In genomic region chrX:12150425-12150824, GRCm38 (mm10) we compare ENCODE assay signal across 9 mouse cellular contexts. TPM values are rescaled to one million over a fixed set of nuclear protein-coding genes. Genes with fewer than 3 reads are reported as not detected.
DNase-seq lines count a peak whose midpoint lies in the region; ATAC-seq lines count a peak whose summit lies in the region.
"Had no signal": no experiment of that assay in that cellular context is flagged by ENCODE, and none has a peak within 500 bp of the region (broad histone marks: within the 10 kb centered on the region; RNA-seq: fewer than 3 reads in every experiment).

No protein-coding gene starts in this region.

- no peak overlapping the region for H3K4me3 ChIP-seq in hindbrain, embryonic 11.5 days (ENCODE audit: low read depth, low read length)
- no peak overlapping the region for H3K4me3 ChIP-seq in hindbrain, embryonic 16.5 days (ENCODE audit: low read length)
- H3K4me3 ChIP-seq in hindbrain, embryonic 13.5 days = no peak overlapping the region
- no peak overlapping the region for H3K4me3 ChIP-seq in neural tube, embryonic 11.5 days (ENCODE audit: low read depth, low read length)
- no peak overlapping the region for H3K4me3 ChIP-seq in forebrain, embryonic 14.5 days (ENCODE audit: low read depth, low read length)

- 0 out of 2 replicates have a peak, but pooled peaks cover 6% of the 10 kb centered on the region for H3K4me1 ChIP-seq in hindbrain, embryonic 11.5 days (replicated peaks; ENCODE audit: control insufficient read depth, insufficient read depth, low read length)
- peaks cover 6% of the 10 kb centered on the region for H3K4me1 ChIP-seq in hindbrain, embryonic 16.5 days (ENCODE audit: control insufficient read depth, insufficient read depth, low read depth, low read length)
- peaks cover 35% of the 10 kb centered on the region for H3K4me1 ChIP-seq in hindbrain, embryonic 13.5 days (replicated peaks)
- H3K4me1 ChIP-seq in neural tube, embryonic 11.5 days (ENCODE audit: control insufficient read depth, insufficient read depth, low read length) = peaks cover 2% of the 10 kb centered on the region; the same call in 1 of the 2 replicates
- H3K4me1 ChIP-seq in forebrain, embryonic 14.5 days (ENCODE audit: control insufficient read depth, insufficient read depth, low read length) = no peaks in the 10 kb centered on the region

- no peak overlapping the region for H3K9ac ChIP-seq in hindbrain, embryonic 11.5 days (ENCODE audit: low read depth, low read length)
- H3K9ac ChIP-seq in hindbrain, embryonic 16.5 days (ENCODE audit: low read depth, low read length) = no peak overlapping the region
- no peak overlapping the region for H3K9ac ChIP-seq in hindbrain, embryonic 13.5 days
- no peak overlapping the region; the same call in 1 of the 2 replicates for H3K9ac ChIP-seq in neural tube, embryonic 11.5 days (ENCODE audit: low read length)
- no peak overlapping the region for H3K9ac ChIP-seq in forebrain, embryonic 14.5 days (ENCODE audit: low read length)

- WGBS in hindbrain, embryonic 11.5 days = 15% methylated on average over 7 of the region's 7 CpGs
- 15% methylated on average over 6 of the region's 7 CpGs for WGBS in hindbrain, embryonic 16.5 days
- 19% methylated on average over 7 of the region's 7 CpGs for WGBS in hindbrain, embryonic 13.5 days
- 15% methylated on average over 7 of the region's 7 CpGs for WGBS in neural tube, embryonic 11.5 days
- 29% methylated on average over 7 of the region's 7 CpGs for WGBS in forebrain, embryonic 14.5 days

- H3K27me3 ChIP-seq in hindbrain, embryonic 11.5 days (ENCODE audit: control insufficient read depth, insufficient read depth, low read length) = peaks cover 44% of the 10 kb centered on the region
- H3K27me3 ChIP-seq in hindbrain, embryonic 16.5 days (replicated peaks; ENCODE audit: control insufficient read depth, insufficient read depth, low read length) = peaks cover 25% of the 10 kb centered on the region
- H3K27me3 ChIP-seq in hindbrain, embryonic 13.5 days = peaks cover 83% of the 10 kb centered on the region
- H3K27me3 ChIP-seq in neural tube, embryonic 11.5 days (ENCODE audit: control insufficient read depth, insufficient read depth, low read length) = peaks cover 27% of the 10 kb centered on the region
- H3K27me3 ChIP-seq in forebrain, embryonic 14.5 days (replicated peaks; ENCODE audit: control insufficient read depth, insufficient read depth, low read length) = 0 out of 2 replicates have a peak, but pooled peaks cover 15% of the 10 kb centered on the region

- H3K9me3 ChIP-seq in hindbrain, embryonic 11.5 days (ENCODE audit: control insufficient read depth, low read length) = no peaks in the 10 kb centered on the region
- H3K9me3 ChIP-seq in hindbrain, embryonic 16.5 days (ENCODE audit: control insufficient read depth, low read length) = no peaks in the 10 kb centered on the region
- no peaks in the 10 kb centered on the region for H3K9me3 ChIP-seq in hindbrain, embryonic 13.5 days
- H3K9me3 ChIP-seq in neural tube, embryonic 11.5 days (ENCODE audit: control insufficient read depth, low read length) = no peaks in the 10 kb centered on the region
- H3K9me3 ChIP-seq in forebrain, embryonic 14.5 days (replicated peaks; ENCODE audit: control insufficient read depth, low read length) = no peaks in the 10 kb centered on the region

- H3K4me2 ChIP-seq in hindbrain, embryonic 11.5 days (replicated peaks; ENCODE audit: low read depth, low read length) = no peak overlapping the region
- H3K4me2 ChIP-seq in hindbrain, embryonic 16.5 days (ENCODE audit: low read length) = no peak overlapping the region
- peak overlapping the region; percentile 52; the same call in 1 of the 2 replicates for H3K4me2 ChIP-seq in hindbrain, embryonic 13.5 days
- H3K4me2 ChIP-seq in neural tube, embryonic 11.5 days (ENCODE audit: low read depth) = no peak overlapping the region
- H3K4me2 ChIP-seq in forebrain, embryonic 14.5 days (ENCODE audit: low read length) = no peak overlapping the region

- ATAC-seq in hindbrain, embryonic 11.5 days (ENCODE audit: low FRiP score) = no peak
- ATAC-seq in hindbrain, embryonic 16.5 days = no peak
- no peak for ATAC-seq in hindbrain, embryonic 13.5 days (ENCODE audit: low FRiP score)
- ATAC-seq in neural tube, embryonic 11.5 days (ENCODE audit: insufficient read depth, low FRiP score, low TSS enrichment) = no peak
- ATAC-seq in forebrain, embryonic 14.5 days = no peak

- no peak overlapping the region for H3K27ac ChIP-seq in hindbrain, embryonic 11.5 days (ENCODE audit: low read depth, low read length)
- H3K27ac ChIP-seq in hindbrain, embryonic 16.5 days (ENCODE audit: low read depth, low read length) = no peak overlapping the region
- H3K27ac ChIP-seq in hindbrain, embryonic 13.5 days = no peak overlapping the region
- H3K27ac ChIP-seq in neural tube, embryonic 11.5 days (ENCODE audit: low read depth, low read length) = no peak overlapping the region
- H3K27ac ChIP-seq in forebrain, embryonic 14.5 days (ENCODE audit: low read depth, low read length) = no peak overlapping the region

- H3K36me3 ChIP-seq in hindbrain, embryonic 11.5 days (ENCODE audit: control insufficient read depth, insufficient read depth, low read length) = no peaks in the 10 kb centered on the region
- no peaks in the 10 kb centered on the region for H3K36me3 ChIP-seq in hindbrain, embryonic 16.5 days (ENCODE audit: control insufficient read depth, insufficient read depth, low read length)
- no peaks in the 10 kb centered on the region for H3K36me3 ChIP-seq in hindbrain, embryonic 13.5 days
- no peaks in the 10 kb centered on the region for H3K36me3 ChIP-seq in neural tube, embryonic 11.5 days (ENCODE audit: control insufficient read depth, insufficient read depth, low read length)
- no peaks in the 10 kb centered on the region for H3K36me3 ChIP-seq in forebrain, embryonic 14.5 days (ENCODE audit: control insufficient read depth, insufficient read depth, low read length)

- peak; percentile 46 for DNase-seq in hindbrain, embryonic 11.5 days (ENCODE audit: low spot score)
- peak; percentile 72 for DNase-seq in embryo, embryonic 10 days (ENCODE audit: low spot score)
- peak; percentile 21 for DNase-seq in neural tube, embryonic 11.5 days (ENCODE audit: low spot score)
- no peak for DNase-seq in kidney, postnatal 14 days
- no peak for DNase-seq in forebrain, embryonic 14.5 days (ENCODE audit: low spot score)
- DNase-seq: layer of hippocampus, postnatal 36 days; lung, postnatal 4 days had no signal

RNA-seq across cellular contexts. Expression of gene Bcor, which starts 9.7 kb away (rescaled TPM):
- 23.1 and 24.6 TPM in 2 replicates for polyA plus RNA-seq in hindbrain, embryonic 11.5 days (2014; fragmentation: Nextera tagmentation; extraction: Ambion mirVana)
- 11.2 and 13.4 TPM in 2 replicates for polyA plus RNA-seq in hindbrain, embryonic 16.5 days (2015; fragmentation: Nextera tagmentation; extraction: Ambion mirVana)
- polyA plus RNA-seq in hindbrain, embryonic 13.5 days (2015; fragmentation: Nextera tagmentation; extraction: Ambion mirVana) = 17.8 and 18.1 TPM in 2 replicates
- polyA plus RNA-seq in neural tube, embryonic 11.5 days (2014; fragmentation: Nextera tagmentation; extraction: Ambion mirVana) = 21.0 and 26.7 TPM in 2 replicates
- polyA plus RNA-seq in forebrain, embryonic 14.5 days (2014; fragmentation: Nextera tagmentation; extraction: Ambion mirVana) = 17.5 and 18.8 TPM in 2 replicates

Comparison
In these comparisons a context has a peak if more than half of its experiments do, and no peak if none do; other contexts are left out.
1. DNase-seq: peak in hindbrain, embryonic 11.5 days (single experiment), embryo, embryonic 10 days (single experiment) and neural tube, embryonic 11.5 days (single experiment); none in kidney, postnatal 14 days (single experiment) and forebrain, embryonic 14.5 days (single experiment).